Mouse (Mus musculus): ENCODE measurements around the gene Cdh18.

Cdh18 gene

GRCm38 (mm10) chr15:23457401-23457800 is 908.6 kb downstream of the Cdh18 start:
- CTCF ChIA-PET, result no interaction called here

GRCm38 (mm10) chr15:23470527-23471475 is 922.0 kb downstream of the Cdh18 start:
- CTCF ChIA-PET, result no interaction called here

GRCm38 (mm10) chr15:23486306-23486705 is 937.5 kb downstream of the Cdh18 start:
- CTCF ChIA-PET, result no interaction called here

GRCm38 (mm10) chr15:23506480-23506879 is 957.7 kb downstream of the Cdh18 start:
- CTCF ChIA-PET, result no interaction called here

- CTCF ChIA-PET, result no interaction called here
Observed at GRCm38 (mm10) chr15:23509694-23510093, 960.9 kb downstream of the Cdh18 start.

GRCm38 (mm10) chr15:23515786-23516185 is 967.0 kb downstream of the Cdh18 start:
- CTCF ChIA-PET, result no interaction called here

GRCm38 (mm10) chr15:23518079-23518478 is 969.3 kb downstream of the Cdh18 start:
- CTCF ChIA-PET, result no interaction called here

Measured in spleen, embryonic (tissue).